11 mouse cellular contexts compared by ENCODE assay signal in the genomic region with DNA sequence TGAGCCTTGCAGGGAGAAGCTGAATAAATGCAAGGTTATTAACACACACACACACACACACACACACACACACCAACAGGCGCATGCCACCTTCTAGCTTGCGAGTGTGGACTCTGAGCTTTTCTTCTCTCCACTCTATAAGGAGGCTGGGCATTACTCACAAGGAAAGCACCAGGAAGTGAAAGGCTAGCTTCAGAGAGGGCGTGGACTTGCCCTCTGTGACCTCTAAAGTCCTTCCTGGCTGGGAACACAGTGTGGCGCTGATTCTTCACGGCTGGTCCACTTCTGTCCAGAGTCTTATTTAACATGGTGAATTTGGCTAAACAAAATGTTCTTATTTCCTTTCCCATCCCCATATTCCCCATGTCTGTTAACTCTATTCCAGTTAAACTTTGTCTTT.
DNase-seq lines count a peak whose midpoint lies in the region; ATAC-seq and TF ChIP-seq lines count a peak whose summit lies in the region.
"Had no signal": no experiment of that assay in that cellular context is flagged by ENCODE, and none has a peak within 500 bp of the region (broad histone marks: within the 10 kb centered on the region; RNA-seq: fewer than 3 reads in every experiment).

No protein-coding gene starts in this region.

- peak; percentile 40 for DNase-seq in embryo, embryonic 10 days (ENCODE audit: low spot score)
- DNase-seq in embryo, embryonic 9.5 days (ENCODE audit: extremely low spot score), result no peak
- no peak for DNase-seq in liver, postnatal 0 days
- DNase-seq in lung, postnatal 14 days, result peak; percentile 22
- DNase-seq in cerebellum, postnatal 36 days, result no peak
- no peak for DNase-seq in forebrain, postnatal 0 days
- DNase-seq in hindbrain, embryonic 11.5 days (ENCODE audit: low spot score), result no peak
- DNase-seq: cerebellum, adult 9-10 months had no signal

- TF ChIP-seq CTCF in liver, postnatal 0 days (IDR thresholded peaks at IDR 0.05; ENCODE audit: low read depth), result peak; percentile 19; the same call in 1 of the 2 replicates
- TF ChIP-seq CTCF in forebrain, postnatal 0 days (IDR thresholded peaks at IDR 0.05; ENCODE audit: low read depth), result no peak

- H3K27ac ChIP-seq in liver, postnatal 0 days (ENCODE audit: low read depth), result no peak overlapping the region
- H3K27ac ChIP-seq in liver, embryonic 12.5 days, result no peak overlapping the region
- no peak overlapping the region for H3K27ac ChIP-seq in forebrain, postnatal 0 days (ENCODE audit: low read depth, low read length)
- no peak overlapping the region for H3K27ac ChIP-seq in hindbrain, embryonic 11.5 days (ENCODE audit: low read depth, low read length)
- H3K27ac ChIP-seq: embryonic facial prominence, embryonic 15.5 days; midbrain, embryonic 13.5 days had no signal

- H3K9ac ChIP-seq in liver, postnatal 0 days (replicated peaks), result no peak overlapping the region
- no peak overlapping the region for H3K9ac ChIP-seq in liver, embryonic 12.5 days
- no peak overlapping the region for H3K9ac ChIP-seq in forebrain, postnatal 0 days
- no peak overlapping the region for H3K9ac ChIP-seq in hindbrain, embryonic 11.5 days (ENCODE audit: low read depth, low read length)
- H3K9ac ChIP-seq: embryonic facial prominence, embryonic 15.5 days; midbrain, embryonic 13.5 days had no signal

- WGBS in liver, postnatal 0 days (ENCODE audit: insufficient replicate concordance), result 62% methylated on average over 5 of the region's 5 CpGs
- WGBS in liver, embryonic 12.5 days (ENCODE audit: insufficient replicate concordance), result 65% methylated on average over 5 of the region's 5 CpGs
- WGBS in forebrain, postnatal 0 days, result 79% methylated on average over 5 of the region's 5 CpGs
- WGBS in hindbrain, embryonic 11.5 days, result 68% methylated on average over 5 of the region's 5 CpGs

- H3K4me3 ChIP-seq in liver, postnatal 0 days (ENCODE audit: low read depth, low read length), result no peak overlapping the region
- no peak overlapping the region for H3K4me3 ChIP-seq in liver, embryonic 12.5 days
- no peak overlapping the region for H3K4me3 ChIP-seq in forebrain, postnatal 0 days (ENCODE audit: low read depth, low read length)
- no peak overlapping the region for H3K4me3 ChIP-seq in hindbrain, embryonic 11.5 days (ENCODE audit: low read depth, low read length)
- H3K4me3 ChIP-seq: embryonic facial prominence, embryonic 15.5 days; midbrain, embryonic 13.5 days had no signal

- H3K4me2 ChIP-seq in liver, postnatal 0 days (ENCODE audit: low read depth, low read length), result no peak overlapping the region
- no peak overlapping the region for H3K4me2 ChIP-seq in liver, embryonic 12.5 days
- H3K4me2 ChIP-seq in forebrain, postnatal 0 days (ENCODE audit: low read depth), result no peak overlapping the region
- no peak overlapping the region for H3K4me2 ChIP-seq in hindbrain, embryonic 11.5 days (replicated peaks; ENCODE audit: low read depth, low read length)
- H3K4me2 ChIP-seq: embryonic facial prominence, embryonic 15.5 days; midbrain, embryonic 13.5 days had no signal

- no peak for TF ChIP-seq EP300 in liver, postnatal 0 days (IDR thresholded peaks at IDR 0.05; ENCODE audit: low read depth)

- H3K36me3 ChIP-seq in liver, postnatal 0 days (replicated peaks; ENCODE audit: insufficient read depth, low read length), result no peaks in the 10 kb centered on the region
- no peaks in the 10 kb centered on the region for H3K36me3 ChIP-seq in liver, embryonic 12.5 days
- no peaks in the 10 kb centered on the region for H3K36me3 ChIP-seq in forebrain, postnatal 0 days (ENCODE audit: insufficient read depth)
- H3K36me3 ChIP-seq in hindbrain, embryonic 11.5 days (ENCODE audit: control insufficient read depth, insufficient read depth, low read length), result no peaks in the 10 kb centered on the region
- H3K36me3 ChIP-seq: embryonic facial prominence, embryonic 15.5 days; midbrain, embryonic 13.5 days had no signal

- H3K27me3 ChIP-seq in liver, postnatal 0 days (ENCODE audit: insufficient read depth, low read length), result no peaks in the 10 kb centered on the region
- no peaks in the 10 kb centered on the region for H3K27me3 ChIP-seq in liver, embryonic 12.5 days (replicated peaks)
- no peaks in the 10 kb centered on the region for H3K27me3 ChIP-seq in forebrain, postnatal 0 days (ENCODE audit: insufficient read depth, low read length)
- no peaks in the 10 kb centered on the region for H3K27me3 ChIP-seq in hindbrain, embryonic 11.5 days (ENCODE audit: control insufficient read depth, insufficient read depth, low read length)
- H3K27me3 ChIP-seq: embryonic facial prominence, embryonic 15.5 days; midbrain, embryonic 13.5 days had no signal

- H3K4me1 ChIP-seq in liver, postnatal 0 days (ENCODE audit: insufficient read depth), result no peaks in the 10 kb centered on the region
- 0 out of 2 replicates have a peak, but pooled peaks cover 3% of the 10 kb centered on the region for H3K4me1 ChIP-seq in liver, embryonic 12.5 days
- H3K4me1 ChIP-seq in forebrain, postnatal 0 days (ENCODE audit: insufficient read depth), result no peaks in the 10 kb centered on the region
- H3K4me1 ChIP-seq in hindbrain, embryonic 11.5 days (replicated peaks; ENCODE audit: control insufficient read depth, insufficient read depth, low read length), result no peaks in the 10 kb centered on the region
- H3K4me1 ChIP-seq: midbrain, embryonic 13.5 days had no signal

- ATAC-seq in liver, postnatal 0 days, result 0 out of 2 replicates have a peak, but pooled peaks have one; percentile 25
- ATAC-seq in liver, embryonic 12.5 days, result no peak
- ATAC-seq in forebrain, postnatal 0 days, result no peak
- ATAC-seq in hindbrain, embryonic 11.5 days (ENCODE audit: low FRiP score), result no peak
- ATAC-seq: midbrain, embryonic 13.5 days had no signal

- H3K9me3 ChIP-seq in liver, postnatal 0 days (ENCODE audit: low read length), result no peaks in the 10 kb centered on the region
- no peaks in the 10 kb centered on the region for H3K9me3 ChIP-seq in liver, embryonic 12.5 days (replicated peaks)
- no peaks in the 10 kb centered on the region for H3K9me3 ChIP-seq in forebrain, postnatal 0 days (ENCODE audit: low read length)
- H3K9me3 ChIP-seq in hindbrain, embryonic 11.5 days (ENCODE audit: control insufficient read depth, low read length), result no peaks in the 10 kb centered on the region
- H3K9me3 ChIP-seq: embryonic facial prominence, embryonic 15.5 days; midbrain, embryonic 13.5 days had no signal

Comparison
In these comparisons a context has a peak if more than half of its experiments do, and no peak if none do; other contexts are left out.
1. DNase-seq: peak in embryo, embryonic 10 days (single experiment) and lung, postnatal 14 days (single experiment); none in embryo, embryonic 9.5 days (single experiment), liver, postnatal 0 days (single experiment), cerebellum, postnatal 36 days (0 of 2), forebrain, postnatal 0 days (single experiment) and hindbrain, embryonic 11.5 days (single experiment).